Mouse (Mus musculus) R1 (cell line): ENCODE data around the gene Kat8.
A peak's percentile ranks its signal among the peaks of the same experiment; 100 is the strongest.

Experiments used
- DNase-seq: peaks from one replicate; pipeline ENCODE4 v3.0.0-alpha.2; 2018; ENCODE audit warnings: low read depth, low spot score

Gene Kat8

GRCm38 (mm10) chr7:127896384-127896783, 15.9 kb upstream of the Kat8 start:
- DNase-seq, result peak; percentile 89

- no peak for DNase-seq
Observed at GRCm38 (mm10) chr7:127897542-127897941, 14.8 kb upstream of the Kat8 start.

- DNase-seq, result peak; percentile 82
Observed at GRCm38 (mm10) chr7:127898179-127898956, 13.9 kb upstream of the Kat8 start.

GRCm38 (mm10) chr7:127899997-127900396, 12.3 kb upstream of the Kat8 start:
- DNase-seq, result no peak

- no peak for DNase-seq
Observed at GRCm38 (mm10) chr7:127901772-127902171, 10.5 kb upstream of the Kat8 start.

- peak; percentile 91 for DNase-seq
Observed at GRCm38 (mm10) chr7:127903971-127904796, 8.1 kb upstream of the Kat8 start, which contains the start of gene Bckdk. Bckdk (plus strand) TSS chr7:127904082.

- no peak for DNase-seq
Observed at GRCm38 (mm10) chr7:127907939-127908338, 4.4 kb upstream of the Kat8 start.

- DNase-seq, result no peak
Observed at GRCm38 (mm10) chr7:127908656-127909055, 3.7 kb upstream of the Kat8 start.

- no peak for DNase-seq
Observed at GRCm38 (mm10) chr7:127912938-127913337, 622 bp downstream of the Kat8 start.

- DNase-seq, result no peak
Observed at GRCm38 (mm10) chr7:127915293-127915692, 3.0 kb downstream of the Kat8 start.

GRCm38 (mm10) chr7:127918203-127918602, 5.9 kb downstream of the Kat8 start:
- DNase-seq, result peak; percentile 89

- DNase-seq, result peak; percentile 74
Observed at GRCm38 (mm10) chr7:127919290-127919689, 7.0 kb downstream of the Kat8 start.

GRCm38 (mm10) chr7:127921516-127921915, 9.2 kb downstream of the Kat8 start:
- peak; percentile 81 for DNase-seq

GRCm38 (mm10) chr7:127922451-127923275, 10.3 kb downstream of the Kat8 start:
- DNase-seq, result no peak

GRCm38 (mm10) chr7:127923714-127924113, 11.4 kb downstream of the Kat8 start:
- DNase-seq, result no peak

- DNase-seq, result peak; percentile 72
Observed at GRCm38 (mm10) chr7:127925252-127925651, 12.9 kb downstream of the Kat8 start.

GRCm38 (mm10) chr7:127926066-127926465, 13.8 kb downstream of the Kat8 start:
- no peak for DNase-seq

- DNase-seq, result peak; percentile 20
Observed at GRCm38 (mm10) chr7:127926846-127927245, 14.5 kb downstream of the Kat8 start.

GRCm38 (mm10) chr7:127927726-127928125, 15.4 kb downstream of the Kat8 start:
- no peak for DNase-seq

- peak; percentile 35 for DNase-seq
Observed at GRCm38 (mm10) chr7:127928596-127928995, 16.3 kb downstream of the Kat8 start.

GRCm38 (mm10) chr7:127929923-127930322, 17.6 kb downstream of the Kat8 start, which contains the start of gene Prss8:
Prss8 (minus strand) TSS chr7:127930104.
- peak; percentile 47 for DNase-seq

GRCm38 (mm10) chr7:127930636-127931035, 18.3 kb downstream of the Kat8 start:
- DNase-seq, result no peak
